Mouse (Mus musculus): Measurements from ENCODE around the gene Snrnp27. TPM values are rescaled to one million over a fixed set of nuclear protein-coding genes. Genes with fewer than 3 reads are reported as not detected.
A peak's percentile ranks its signal among the peaks of the same experiment; 100 is the strongest.

The Snrnp27 gene
- total and polyA plus RNA-seq, 2 experiments from 2014 or later, result 62.6 to 112 TPM

GRCm38 (mm10) chr6:86641716-86642115, 42.6 kb downstream of the Snrnp27 start:
- DNase-seq (no peak), ATAC-seq (no peak)
- no peaks in the 10 kb centered on the region for H3K9me3 ChIP-seq (ENCODE audit: low read length)
- H3K4me1 ChIP-seq (ENCODE audit: insufficient read depth), result no peaks in the 10 kb centered on the region
- H3K27me3 ChIP-seq (ENCODE audit: insufficient read depth, low read length), result no peaks in the 10 kb centered on the region
- H3K27ac ChIP-seq (ENCODE audit: low read depth, low read length), result no peak overlapping the region
- no peak overlapping the region for H3K9ac ChIP-seq
- WGBS, result 49% methylated on average over 8 of the region's 8 CpGs
- no peak overlapping the region for H3K4me2 ChIP-seq (ENCODE audit: low read depth)
- H3K36me3 ChIP-seq (ENCODE audit: insufficient read depth), result no peaks in the 10 kb centered on the region
- H3K4me3 ChIP-seq (ENCODE audit: low read depth, low read length), result no peak overlapping the region
- no peak for TF ChIP-seq CTCF (IDR thresholded peaks at IDR 0.05; ENCODE audit: low read depth)

GRCm38 (mm10) chr6:86640776-86641175, 43.5 kb downstream of the Snrnp27 start:
- Histone ChIP-seq H3K9ac (no peak overlapping the region), H3K27ac (ENCODE audit: low read depth, low read length) (no peak overlapping the region), H3K36me3 (ENCODE audit: insufficient read depth) (no peaks in the 10 kb centered on the region), H3K4me3 (ENCODE audit: low read depth, low read length) (no peak overlapping the region), H3K4me2 (ENCODE audit: low read depth) (no peak overlapping the region), H3K27me3 (ENCODE audit: insufficient read depth, low read length) (no peaks in the 10 kb centered on the region), H3K4me1 (ENCODE audit: insufficient read depth) (no peaks in the 10 kb centered on the region), H3K9me3 (ENCODE audit: low read length) (no peaks in the 10 kb centered on the region)
- TF ChIP-seq CTCF (IDR thresholded peaks at IDR 0.05; ENCODE audit: low read depth), result no peak
- no peak for DNase-seq
- ATAC-seq, result no peak
- 90% methylated on average over 8 of the region's 8 CpGs for WGBS

GRCm38 (mm10) chr6:86640161-86640560, 44.2 kb downstream of the Snrnp27 start:
- 75% methylated on average over 3 of the region's 3 CpGs for WGBS
- Histone ChIP-seq H3K9me3 (ENCODE audit: low read length) (no peaks in the 10 kb centered on the region), H3K9ac (no peak overlapping the region), H3K27me3 (ENCODE audit: insufficient read depth, low read length) (no peaks in the 10 kb centered on the region), H3K4me2 (ENCODE audit: low read depth) (no peak overlapping the region), H3K4me1 (ENCODE audit: insufficient read depth) (no peaks in the 10 kb centered on the region), H3K27ac (ENCODE audit: low read depth, low read length) (no peak overlapping the region), H3K36me3 (ENCODE audit: insufficient read depth) (no peaks in the 10 kb centered on the region), H3K4me3 (ENCODE audit: low read depth, low read length) (no peak overlapping the region)
- ATAC-seq (no peak), DNase-seq (no peak)
- TF ChIP-seq CTCF (IDR thresholded peaks at IDR 0.05; ENCODE audit: low read depth), result no peak

GRCm38 (mm10) chr6:86639180-86640160, 44.9 kb downstream of the Snrnp27 start:
- TF ChIP-seq CTCF (IDR thresholded peaks at IDR 0.05; ENCODE audit: low read depth), result no peak
- Histone ChIP-seq H3K4me1 (ENCODE audit: insufficient read depth) (no peaks in the 10 kb centered on the region), H3K4me3 (ENCODE audit: low read depth, low read length) (no peak overlapping the region), H3K9ac (no peak overlapping the region), H3K27ac (ENCODE audit: low read depth, low read length) (no peak overlapping the region), H3K9me3 (ENCODE audit: low read length) (no peaks in the 10 kb centered on the region), H3K4me2 (ENCODE audit: low read depth) (no peak overlapping the region), H3K27me3 (ENCODE audit: insufficient read depth, low read length) (no peaks in the 10 kb centered on the region), H3K36me3 (ENCODE audit: insufficient read depth) (no peaks in the 10 kb centered on the region)
- 81% methylated on average over 18 of the region's 18 CpGs for WGBS
- DNase-seq (no peak), ATAC-seq (no peak)

GRCm38 (mm10) chr6:86638434-86638833, 45.9 kb downstream of the Snrnp27 start:
- peak; percentile 60 for TF ChIP-seq CTCF (IDR thresholded peaks at IDR 0.05; ENCODE audit: low read depth)
- Histone ChIP-seq H3K27ac (ENCODE audit: low read depth, low read length) (no peak overlapping the region), H3K27me3 (ENCODE audit: insufficient read depth, low read length) (no peaks in the 10 kb centered on the region), H3K9me3 (ENCODE audit: low read length) (no peaks in the 10 kb centered on the region), H3K36me3 (ENCODE audit: insufficient read depth) (no peaks in the 10 kb centered on the region), H3K4me2 (ENCODE audit: low read depth) (no peak overlapping the region), H3K9ac (no peak overlapping the region), H3K4me3 (ENCODE audit: low read depth, low read length) (no peak overlapping the region), H3K4me1 (ENCODE audit: insufficient read depth) (no peaks in the 10 kb centered on the region)
- WGBS, result 13% methylated on average over 2 of the region's 2 CpGs
- DNase-seq, result no peak
- ATAC-seq, result peak; percentile 54; the same call in 1 of the 2 replicates

GRCm38 (mm10) chr6:86637860-86638259, 46.5 kb downstream of the Snrnp27 start:
- H3K4me2 ChIP-seq (ENCODE audit: low read depth), result no peak overlapping the region
- TF ChIP-seq CTCF (IDR thresholded peaks at IDR 0.05; ENCODE audit: low read depth), result no peak
- no peak overlapping the region for H3K27ac ChIP-seq (ENCODE audit: low read depth, low read length)
- no peaks in the 10 kb centered on the region for H3K27me3 ChIP-seq (ENCODE audit: insufficient read depth, low read length)
- WGBS, result 88% methylated on average over 2 of the region's 2 CpGs
- H3K4me1 ChIP-seq (ENCODE audit: insufficient read depth), result no peaks in the 10 kb centered on the region
- H3K4me3 ChIP-seq (ENCODE audit: low read depth, low read length), result no peak overlapping the region
- H3K9me3 ChIP-seq (ENCODE audit: low read length), result no peaks in the 10 kb centered on the region
- no peak overlapping the region for H3K9ac ChIP-seq
- DNase-seq, result no peak
- H3K36me3 ChIP-seq (ENCODE audit: insufficient read depth), result no peaks in the 10 kb centered on the region
- no peak for ATAC-seq

- no peaks in the 10 kb centered on the region for H3K9me3 ChIP-seq (ENCODE audit: low read length)
- DNase-seq, result no peak
- no peaks in the 10 kb centered on the region for H3K27me3 ChIP-seq (ENCODE audit: insufficient read depth, low read length)
- no peak for TF ChIP-seq CTCF (IDR thresholded peaks at IDR 0.05; ENCODE audit: low read depth)
- no peak overlapping the region for H3K27ac ChIP-seq (ENCODE audit: low read depth, low read length)
- H3K4me2 ChIP-seq (ENCODE audit: low read depth), result no peak overlapping the region
- H3K4me1 ChIP-seq (ENCODE audit: insufficient read depth), result no peaks in the 10 kb centered on the region
- no peak overlapping the region for H3K4me3 ChIP-seq (ENCODE audit: low read depth, low read length)
- H3K36me3 ChIP-seq (ENCODE audit: insufficient read depth), result no peaks in the 10 kb centered on the region
- no peak overlapping the region for H3K9ac ChIP-seq
- WGBS, result 69% methylated on average over 4 of the region's 4 CpGs
- no peak for ATAC-seq
Measured at GRCm38 (mm10) chr6:86637171-86637835, 47.0 kb downstream of the Snrnp27 start.

All from forebrain, postnatal 0 days (tissue).